Mouse (Mus musculus): ENCODE measurements around the gene Gm49486.

Gene Gm49486

DNA sequence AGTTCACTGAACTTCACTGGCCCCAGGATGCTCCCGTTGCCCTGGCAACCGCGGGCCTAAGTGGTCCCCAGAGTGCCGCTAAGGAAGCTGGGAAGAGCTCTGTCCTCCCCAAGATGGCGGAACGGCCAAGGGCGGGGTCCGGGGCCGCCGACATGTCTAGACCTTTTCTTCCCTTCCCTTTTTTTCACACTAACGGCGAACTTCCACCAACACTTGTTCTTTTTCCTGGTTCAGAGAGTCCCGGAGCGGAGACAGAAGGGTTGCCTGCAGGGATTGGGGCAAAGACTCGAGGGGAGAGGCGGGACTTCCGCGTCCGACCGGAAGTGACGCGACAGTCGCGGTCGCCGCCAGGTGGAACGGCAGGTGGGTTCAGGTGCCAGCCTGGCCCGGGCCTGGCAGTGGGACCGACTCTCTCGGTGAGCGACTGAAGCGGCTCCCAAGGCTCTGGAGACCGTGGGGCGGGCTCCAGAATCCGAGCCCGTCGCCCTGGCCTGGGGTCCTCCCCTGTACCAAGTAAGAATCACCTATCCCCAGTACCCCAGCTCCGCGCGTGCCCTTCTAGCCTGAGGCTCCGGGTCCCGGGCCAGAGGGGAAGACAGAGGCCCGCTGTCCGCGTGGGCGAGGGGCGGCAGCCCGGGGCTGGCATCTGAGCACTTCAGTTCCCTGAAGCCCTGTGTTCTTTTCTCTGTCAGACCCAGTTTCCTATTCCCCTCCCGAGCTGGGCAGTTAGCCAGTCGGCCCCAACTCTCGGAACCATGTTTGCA lies at the start of gene Gm49486, which contains the start of gene Pick1:
Gene Gm49486 (plus strand): TSS at position 334 of the 764 bp plus-strand sequence.
Gene Pick1 (plus strand): TSS at position 116 of the 764 bp plus-strand sequence.
- peak; percentile 90 for DNase-seq (ENCODE audit: low spot score)

DNA sequence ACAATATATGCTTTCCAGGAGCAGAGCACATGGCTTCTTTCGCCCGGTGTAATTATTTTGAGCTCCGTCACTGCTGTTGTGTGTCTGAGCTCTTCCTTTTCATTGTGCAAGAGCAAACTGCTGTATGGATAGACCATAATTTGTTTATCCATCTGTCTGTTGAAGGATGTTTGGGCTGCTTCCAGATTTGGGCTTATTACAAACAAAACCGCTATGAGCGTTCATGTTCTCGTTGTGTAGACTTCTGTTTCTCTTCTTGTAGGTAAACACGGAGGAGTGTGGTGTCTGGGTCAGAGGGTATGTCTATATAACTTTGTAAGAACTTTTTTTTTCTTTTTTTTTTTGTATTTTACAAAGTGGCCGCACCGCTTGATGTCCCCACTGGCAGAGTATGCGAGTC lies 44.0 kb upstream of the Gm49486 start:
- DNase-seq (ENCODE audit: low spot score): no peak

DNA sequence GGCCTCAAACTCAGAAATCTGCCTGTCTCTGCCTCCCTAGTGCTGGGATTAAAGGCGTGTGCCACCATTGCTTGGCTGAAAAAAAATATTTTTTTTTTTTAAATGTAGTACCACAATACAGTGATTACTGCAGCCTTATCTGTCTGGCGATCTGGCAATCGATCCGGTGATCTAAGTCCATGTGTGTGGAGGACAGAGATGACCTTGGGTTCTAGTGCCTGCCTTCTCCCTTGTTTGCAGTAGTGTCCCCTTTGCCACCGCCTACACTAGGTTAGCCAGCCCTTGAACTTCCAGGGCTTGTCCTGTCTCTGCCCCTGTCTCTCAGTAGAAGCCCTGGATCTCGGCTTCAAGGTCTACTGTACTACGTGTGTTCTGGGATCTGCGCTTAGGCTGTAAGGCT lies 41.4 kb upstream of the Gm49486 start:
- DNase-seq (ENCODE audit: low spot score): no peak

- no peak for DNase-seq (ENCODE audit: low spot score)
Observed at GRCm38 (mm10) chr15:79191426-79191825, 37.8 kb upstream of the Gm49486 start.

DNA sequence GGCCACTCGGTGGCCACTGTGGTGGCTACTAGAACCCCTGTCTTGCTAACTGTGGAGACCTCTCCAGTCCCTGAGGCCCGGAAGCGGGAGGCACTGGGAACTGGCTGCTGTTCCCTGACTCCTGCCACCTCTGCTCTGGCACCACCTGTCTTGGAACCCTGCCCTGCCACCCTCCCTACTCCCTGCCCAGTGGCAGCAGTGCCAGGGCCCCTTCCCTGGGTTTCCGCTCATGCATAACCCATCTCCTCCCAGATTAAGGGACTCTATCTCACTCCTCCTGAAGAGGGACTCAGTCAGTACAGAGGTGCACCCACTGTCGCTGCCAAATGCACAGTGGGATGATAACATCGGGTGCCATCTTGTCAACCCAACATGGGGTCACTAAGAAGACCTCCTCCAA lies 36.7 kb upstream of the Gm49486 start:
- no peak for DNase-seq (ENCODE audit: low spot score)

DNA sequence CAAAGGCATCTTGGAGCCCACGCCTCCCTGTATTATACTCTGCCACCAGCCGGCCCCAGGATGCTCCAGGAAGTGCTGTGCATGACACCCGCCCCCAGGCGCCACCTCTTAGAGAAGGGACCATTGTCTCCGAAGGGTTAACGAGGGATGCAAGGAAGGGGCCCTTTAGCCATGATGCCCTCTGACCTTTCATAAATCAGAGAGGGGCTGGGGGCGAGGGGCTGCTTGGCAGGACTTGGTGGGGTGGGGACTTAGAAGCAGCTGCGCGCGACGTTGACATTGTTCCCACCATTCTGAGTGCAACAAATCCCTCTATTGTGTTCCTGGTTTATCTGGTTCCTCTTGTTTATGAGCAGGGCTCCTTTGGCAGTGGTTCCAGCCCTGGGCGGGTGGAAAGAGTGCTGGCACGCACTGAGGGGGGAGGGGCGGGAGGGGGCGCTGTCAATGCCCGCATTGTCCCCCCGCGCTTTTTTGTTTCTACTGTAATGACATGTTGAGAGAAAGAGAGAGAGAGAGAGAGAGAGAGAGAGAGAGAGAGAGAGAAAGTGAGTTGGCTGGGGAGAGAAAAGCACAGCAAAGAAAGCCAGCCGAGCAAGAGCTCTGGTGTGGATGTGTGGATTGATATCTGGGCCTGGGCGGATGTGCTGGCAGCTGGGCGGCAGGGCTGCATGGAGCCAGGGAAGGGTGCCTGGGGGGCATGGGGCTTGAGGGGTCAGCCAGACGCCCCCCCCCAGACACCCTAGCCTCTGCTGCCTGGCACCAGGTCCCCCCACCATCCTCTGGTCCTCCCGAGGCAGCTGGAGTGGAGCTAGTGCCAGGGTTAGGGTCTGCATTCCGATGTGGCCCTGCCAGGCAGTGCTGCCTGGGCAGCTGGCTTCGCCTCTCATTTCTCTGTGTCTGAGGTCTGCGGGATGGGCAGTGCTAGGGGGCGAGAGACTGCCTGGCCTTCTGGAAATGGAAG lies 36.0 kb upstream of the Gm49486 start:
- peak; percentile 14 for DNase-seq (ENCODE audit: low spot score)

DNA sequence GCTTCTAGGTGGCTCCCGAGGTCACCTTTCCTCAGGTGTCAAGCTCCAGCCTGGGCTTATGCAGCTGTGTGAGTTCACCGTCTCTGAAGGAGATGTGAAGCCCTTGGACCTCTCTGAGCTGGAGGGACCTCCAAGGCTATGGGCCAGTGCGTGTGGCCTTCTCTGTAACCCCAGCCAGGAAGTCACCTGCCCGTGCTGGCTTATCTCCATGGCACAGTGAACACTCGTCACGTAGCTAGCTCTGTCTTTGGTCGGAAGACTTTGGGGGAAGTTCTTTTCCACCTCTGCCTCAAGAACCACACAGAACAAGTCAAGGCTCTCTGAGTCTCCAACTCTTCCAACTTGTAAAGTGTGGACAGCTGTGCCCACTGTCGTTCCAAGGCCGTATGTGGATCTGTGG lies 35.1 kb upstream of the Gm49486 start:
- DNase-seq (ENCODE audit: low spot score): no peak

- no peak for DNase-seq (ENCODE audit: low spot score)
Observed at GRCm38 (mm10) chr15:79194946-79195345, 34.2 kb upstream of the Gm49486 start.

DNA sequence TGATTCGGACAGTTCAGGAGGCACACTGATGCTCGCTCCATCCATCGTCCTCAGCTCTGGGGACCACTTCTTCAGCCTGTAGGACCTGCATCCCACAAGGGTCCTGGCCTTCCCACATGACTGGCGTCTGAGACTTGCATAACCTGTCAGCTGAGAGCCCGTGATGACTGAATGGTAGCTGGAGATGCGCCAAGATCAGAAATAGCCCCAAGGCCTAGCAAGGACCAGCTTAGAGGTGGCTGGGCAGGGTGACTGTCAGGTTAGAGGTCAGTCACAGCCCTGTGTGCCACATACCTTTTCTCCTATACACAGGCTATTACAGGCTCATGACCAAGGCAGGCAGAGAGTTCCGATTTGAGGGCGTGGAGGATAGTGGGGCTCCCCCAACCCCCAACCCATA lies 33.7 kb upstream of the Gm49486 start:
- DNase-seq (ENCODE audit: low spot score): no peak

GRCm38 (mm10) chr15:79199390-79199976 lies 29.7 kb upstream of the Gm49486 start:
- no peak for DNase-seq (ENCODE audit: low spot score)

DNA sequence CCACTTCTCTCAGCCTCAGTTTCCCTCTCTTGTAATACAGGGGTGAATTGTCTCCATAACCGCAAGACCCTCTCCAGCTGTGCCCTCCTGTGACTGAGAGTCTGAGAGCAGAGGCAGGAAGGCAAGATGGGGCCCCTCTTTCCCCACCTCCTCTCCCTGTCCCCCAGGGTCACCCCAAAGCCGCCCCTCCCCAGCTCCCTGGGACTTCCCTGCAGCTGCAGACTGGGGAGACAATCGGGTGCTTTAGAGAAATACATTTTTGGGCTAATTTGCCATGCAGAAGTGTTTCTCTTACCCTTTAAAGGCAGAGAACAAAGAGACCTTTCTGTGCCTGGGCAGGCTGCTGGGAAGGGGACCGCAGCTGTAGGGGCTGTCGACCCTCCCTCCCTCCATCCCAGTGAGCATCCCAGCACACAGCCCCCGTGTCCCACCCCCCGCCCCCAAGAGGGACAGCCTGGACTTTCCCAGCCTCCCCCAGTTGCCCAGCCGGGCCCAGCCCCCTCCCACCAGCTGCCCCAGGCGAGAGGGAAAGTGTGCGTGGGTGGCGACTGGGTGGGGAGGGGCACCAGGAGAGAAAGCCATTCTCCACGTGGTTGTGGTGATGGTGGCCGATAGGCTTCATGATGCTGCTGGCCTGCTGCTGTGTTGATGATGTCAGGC lies 27.6 kb upstream of the Gm49486 start:
- no peak for DNase-seq (ENCODE audit: low spot score)

DNA sequence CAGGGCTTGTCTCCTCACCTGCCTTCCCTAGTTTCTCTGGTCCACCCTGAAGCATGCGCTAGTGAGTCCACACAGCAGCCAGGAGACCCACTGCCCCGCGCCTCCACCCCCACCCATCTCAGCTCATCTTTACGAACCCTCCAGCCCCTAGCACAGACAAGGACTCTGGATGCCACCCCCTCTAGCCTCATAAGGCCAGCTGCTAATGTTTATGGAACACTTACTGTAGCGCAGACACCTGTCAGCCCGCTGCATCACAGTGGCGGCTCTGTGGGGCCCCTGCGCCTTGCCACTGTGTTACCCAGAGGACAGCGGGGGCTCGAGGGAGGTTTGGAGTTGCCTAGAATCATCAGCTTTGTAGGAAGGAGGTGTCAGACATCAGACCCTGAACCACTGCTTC lies 26.6 kb upstream of the Gm49486 start:
- no peak for DNase-seq (ENCODE audit: low spot score)

DNA sequence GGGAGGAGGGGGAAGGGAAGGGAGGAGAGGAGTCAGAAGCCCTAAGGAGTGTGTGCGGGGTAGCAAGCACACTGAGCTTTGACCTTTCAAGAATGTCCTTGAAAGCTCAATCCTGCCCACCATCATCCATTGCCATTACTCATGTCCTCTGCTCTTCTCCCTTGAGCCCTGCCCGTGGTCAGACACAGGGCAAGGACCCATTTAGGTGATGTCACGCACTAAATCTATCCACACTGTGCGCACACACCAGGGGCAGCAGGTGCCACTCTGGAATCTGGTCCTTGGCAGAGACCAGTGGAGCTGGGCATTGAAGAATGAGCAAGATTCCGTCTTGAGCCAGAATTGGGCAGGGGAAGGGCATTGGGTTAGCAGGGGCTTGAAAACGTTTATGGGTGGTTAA lies 21.0 kb upstream of the Gm49486 start:
- DNase-seq (ENCODE audit: low spot score): no peak

GRCm38 (mm10) chr15:79208758-79209439 lies 20.3 kb upstream of the Gm49486 start:
- no peak for DNase-seq (ENCODE audit: low spot score)

GRCm38 (mm10) chr15:79210357-79210756 lies 18.8 kb upstream of the Gm49486 start:
- DNase-seq (ENCODE audit: low spot score): no peak

DNA sequence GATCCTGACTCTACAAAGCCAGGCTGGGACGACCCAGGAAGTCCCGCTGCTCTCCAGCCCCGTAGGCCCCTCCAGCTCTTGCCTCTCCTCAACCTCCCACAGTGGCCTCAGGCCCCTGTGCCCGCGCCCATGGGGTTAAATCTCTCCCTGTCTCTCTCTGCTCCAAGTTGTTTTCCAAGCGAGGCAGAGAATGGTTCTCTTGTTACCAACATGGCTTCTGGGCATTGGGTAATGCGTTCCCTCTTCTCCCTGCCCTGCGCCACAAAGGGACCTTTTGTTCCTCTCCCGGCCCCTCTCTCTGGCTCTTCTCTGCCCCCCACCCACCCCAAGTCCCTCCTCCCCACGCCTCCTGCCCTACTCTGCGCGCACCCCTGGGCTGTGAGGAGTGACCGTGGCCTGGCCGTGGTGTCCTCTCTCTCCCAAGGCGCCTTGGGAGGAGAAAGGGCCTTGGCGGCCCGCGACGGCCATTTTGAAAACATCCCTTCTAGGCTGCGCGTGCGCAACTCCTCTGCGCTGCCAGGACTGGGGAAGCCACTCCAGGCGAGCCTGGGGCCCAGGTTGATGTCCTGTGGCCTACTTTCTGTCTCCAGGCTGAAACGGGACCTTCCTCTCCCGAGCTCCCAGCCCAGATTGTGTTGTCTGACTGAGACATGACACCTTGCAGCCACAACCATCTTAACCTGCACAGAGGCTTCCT lies 16.3 kb upstream of the Gm49486 start:
- DNase-seq (ENCODE audit: low spot score): no peak

DNA sequence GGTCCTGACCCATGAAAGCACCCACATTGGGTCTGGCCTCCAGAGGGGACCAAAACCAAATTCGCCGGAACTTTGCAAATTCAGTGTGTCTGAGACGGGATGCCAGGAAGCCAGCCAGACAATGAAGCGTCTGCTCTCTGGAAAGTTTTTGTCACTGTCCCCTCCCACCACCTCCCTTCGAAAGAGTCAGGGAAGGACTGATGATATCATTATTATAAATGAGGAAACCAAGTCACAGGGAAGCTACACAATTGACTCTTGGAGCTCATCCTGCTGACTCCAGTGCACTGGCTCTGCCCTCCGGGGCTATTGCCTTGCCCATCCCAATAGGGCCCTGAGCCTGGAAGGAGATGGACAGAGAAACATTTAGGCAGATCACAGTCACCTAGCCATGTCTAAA lies 15.6 kb upstream of the Gm49486 start:
- no peak for DNase-seq (ENCODE audit: low spot score)

GRCm38 (mm10) chr15:79216191-79216590 lies 13.0 kb upstream of the Gm49486 start:
- DNase-seq (ENCODE audit: low spot score): no peak

- peak; percentile 25 for DNase-seq (ENCODE audit: low spot score)
Observed at GRCm38 (mm10) chr15:79219572-79219971, 9.6 kb upstream of the Gm49486 start.

DNA sequence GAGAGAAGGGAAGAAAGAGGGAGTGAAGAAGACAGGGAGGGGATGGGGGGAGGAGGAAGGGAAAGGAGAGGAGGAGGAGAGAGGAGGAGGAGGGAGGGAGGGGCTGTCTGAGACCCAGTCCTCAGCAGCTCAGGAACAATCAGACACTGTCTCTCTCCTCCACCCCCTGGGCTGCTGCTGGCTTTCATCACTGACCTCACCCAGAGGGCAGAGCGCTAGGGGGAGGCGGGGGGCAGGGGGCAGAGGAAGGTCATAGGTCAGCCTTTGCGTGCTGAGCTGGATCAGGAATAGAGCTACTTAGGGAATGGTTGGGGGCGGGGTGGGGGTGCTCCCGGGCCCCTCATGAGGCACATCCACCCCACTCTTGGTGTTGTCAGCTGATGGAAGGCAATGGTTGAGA lies 5.5 kb upstream of the Gm49486 start:
- no peak for DNase-seq (ENCODE audit: low spot score)

- peak; percentile 74 for DNase-seq (ENCODE audit: low spot score)
Observed at GRCm38 (mm10) chr15:79224685-79225084, 4.5 kb upstream of the Gm49486 start.
